Mouse (Mus musculus): ENCODE results near the gene Ccnb1. TPM values are rescaled to one million over a fixed set of nuclear protein-coding genes. Genes with fewer than 3 reads are reported as not detected.

The Ccnb1 gene
- polyA plus RNA-seq, 1 experiment from 2014 or later = 8.8 TPM

DNA sequence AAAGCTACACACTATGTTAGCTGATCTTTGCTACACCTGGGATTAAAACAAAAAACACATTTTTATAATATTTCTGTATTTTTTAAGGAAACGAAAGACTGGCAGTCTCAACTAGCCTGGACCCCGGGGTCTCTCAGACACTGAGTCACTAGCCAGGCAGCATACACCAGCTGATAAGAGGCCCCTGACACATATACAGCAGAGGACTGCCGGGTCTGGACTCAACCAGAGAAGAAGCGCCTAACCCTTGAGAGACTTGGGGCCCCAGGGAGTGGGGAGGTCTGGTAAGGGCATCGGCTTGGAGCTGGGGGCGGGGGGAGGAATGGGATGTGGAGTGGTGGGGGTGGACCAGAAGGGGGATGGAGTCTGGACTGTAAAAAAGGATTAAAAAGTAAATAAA is 33.4 kb downstream of the Ccnb1 start:
- no peaks in the 10 kb centered on the region for H3K9me3 ChIP-seq (ENCODE audit: low read length)

GRCm38 (mm10) chr13:100752529-100752928 is 33.8 kb downstream of the Ccnb1 start:
- DNase-seq (ENCODE audit: low spot score) (no peak), ATAC-seq (no peak)
- H3K4me2 ChIP-seq (replicated peaks; ENCODE audit: low read depth, low read length) = no peak overlapping the region
- H3K36me3 ChIP-seq (ENCODE audit: insufficient read depth, low read length) = no peaks in the 10 kb centered on the region
- no peak overlapping the region for H3K27ac ChIP-seq (ENCODE audit: low read length)
- H3K4me1 ChIP-seq (ENCODE audit: insufficient read depth, low read depth, low read length) = no peaks in the 10 kb centered on the region
- no peak overlapping the region for H3K4me3 ChIP-seq (ENCODE audit: low read depth, low read length)
- H3K27me3 ChIP-seq (replicated peaks; ENCODE audit: insufficient read depth, low read length) = no peaks in the 10 kb centered on the region
- H3K9ac ChIP-seq (replicated peaks; ENCODE audit: low read depth) = no peak overlapping the region
- 72% methylated on average over 8 of the region's 8 CpGs for WGBS
- TF ChIP-seq CTCF (IDR thresholded peaks at IDR 0.05) (no peak), EP300 (IDR thresholded peaks at IDR 0.05) (no peak)
- no peaks in the 10 kb centered on the region for H3K9me3 ChIP-seq (ENCODE audit: low read length)

More for the DNA sequence above, 33.4 kb downstream of the Ccnb1 start:
- TF ChIP-seq CTCF (IDR thresholded peaks at IDR 0.05) (no peak), EP300 (IDR thresholded peaks at IDR 0.05) (no peak)
- Histone ChIP-seq H3K27ac (ENCODE audit: low read length) (no peak overlapping the region), H3K4me1 (ENCODE audit: insufficient read depth, low read depth, low read length) (no peaks in the 10 kb centered on the region), H3K36me3 (ENCODE audit: insufficient read depth, low read length) (no peaks in the 10 kb centered on the region), H3K27me3 (replicated peaks; ENCODE audit: insufficient read depth, low read length) (no peaks in the 10 kb centered on the region), H3K4me2 (replicated peaks; ENCODE audit: low read depth, low read length) (no peak overlapping the region), H3K9ac (replicated peaks; ENCODE audit: low read depth) (no peak overlapping the region), H3K4me3 (ENCODE audit: low read depth, low read length) (no peak overlapping the region)
- ATAC-seq (no peak), DNase-seq (ENCODE audit: low spot score) (no peak)
- 80% methylated on average over 6 of the region's 6 CpGs for WGBS

DNA sequence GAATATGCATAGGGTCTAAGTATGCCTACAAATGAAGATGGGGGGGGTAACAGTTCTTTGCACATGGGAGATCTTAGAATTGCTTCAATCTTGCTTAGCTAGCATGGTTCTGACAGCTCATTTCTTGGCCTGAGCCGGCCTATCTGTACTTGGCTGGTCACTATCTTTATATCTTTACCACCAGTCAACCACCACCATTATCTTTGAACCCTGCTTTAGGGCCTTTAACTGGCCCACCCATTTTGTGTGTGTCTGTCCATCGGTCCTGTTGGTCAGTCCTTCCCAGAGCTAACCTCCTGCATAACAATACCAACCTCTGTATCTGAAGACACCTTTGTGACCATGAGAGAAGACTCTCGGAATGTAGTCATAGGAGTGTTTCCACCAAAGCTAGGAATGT is 35.0 kb downstream of the Ccnb1 start:
- no peaks in the 10 kb centered on the region for H3K36me3 ChIP-seq (ENCODE audit: insufficient read depth, low read length)
- DNase-seq (ENCODE audit: low spot score) (no peak), ATAC-seq (no peak)
- no peaks in the 10 kb centered on the region for H3K9me3 ChIP-seq (ENCODE audit: low read length)
- no peaks in the 10 kb centered on the region for H3K4me1 ChIP-seq (ENCODE audit: insufficient read depth, low read depth, low read length)
- no peaks in the 10 kb centered on the region for H3K27me3 ChIP-seq (replicated peaks; ENCODE audit: insufficient read depth, low read length)
- WGBS = 76% methylated on average over 3 of the region's 3 CpGs
- no peak overlapping the region for H3K4me3 ChIP-seq (ENCODE audit: low read depth, low read length)
- no peak overlapping the region for H3K9ac ChIP-seq (replicated peaks; ENCODE audit: low read depth)
- no peak for TF ChIP-seq EP300 (IDR thresholded peaks at IDR 0.05)
- TF ChIP-seq CTCF (IDR thresholded peaks at IDR 0.05) = no peak
- no peak overlapping the region for H3K4me2 ChIP-seq (replicated peaks; ENCODE audit: low read depth, low read length)
- no peak overlapping the region for H3K27ac ChIP-seq (ENCODE audit: low read length)

DNA sequence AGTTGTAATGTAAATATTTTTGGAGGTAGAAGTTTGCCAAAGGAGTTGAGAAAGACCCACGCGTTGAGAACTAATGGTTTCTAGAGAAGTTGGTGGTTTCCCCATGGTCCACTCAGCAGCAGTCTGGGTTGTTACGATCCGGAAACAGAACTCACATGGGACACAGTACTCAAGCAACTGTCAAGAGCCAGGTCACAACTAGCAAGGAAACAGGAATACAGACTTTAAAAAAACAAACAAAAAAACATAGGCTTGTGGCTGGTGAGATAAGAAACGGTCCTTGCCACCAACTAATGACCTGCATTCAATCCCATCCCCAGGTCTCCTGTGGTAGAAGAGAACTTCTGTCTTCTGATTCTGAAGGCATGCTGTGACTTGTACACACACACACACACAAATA is 35.6 kb downstream of the Ccnb1 start:
- DNase-seq (ENCODE audit: low spot score) = no peak
- Histone ChIP-seq H3K27me3 (replicated peaks; ENCODE audit: insufficient read depth, low read length) (no peaks in the 10 kb centered on the region), H3K27ac (ENCODE audit: low read length) (no peak overlapping the region), H3K36me3 (ENCODE audit: insufficient read depth, low read length) (no peaks in the 10 kb centered on the region), H3K4me2 (replicated peaks; ENCODE audit: low read depth, low read length) (no peak overlapping the region), H3K4me3 (ENCODE audit: low read depth, low read length) (no peak overlapping the region), H3K9ac (replicated peaks; ENCODE audit: low read depth) (no peak overlapping the region), H3K4me1 (ENCODE audit: insufficient read depth, low read depth, low read length) (no peaks in the 10 kb centered on the region), H3K9me3 (ENCODE audit: low read length) (no peaks in the 10 kb centered on the region)
- no peak for ATAC-seq
- 54% methylated on average over 5 of the region's 5 CpGs for WGBS
- no peak for TF ChIP-seq CTCF (IDR thresholded peaks at IDR 0.05)
- no peak for TF ChIP-seq EP300 (IDR thresholded peaks at IDR 0.05)

DNA sequence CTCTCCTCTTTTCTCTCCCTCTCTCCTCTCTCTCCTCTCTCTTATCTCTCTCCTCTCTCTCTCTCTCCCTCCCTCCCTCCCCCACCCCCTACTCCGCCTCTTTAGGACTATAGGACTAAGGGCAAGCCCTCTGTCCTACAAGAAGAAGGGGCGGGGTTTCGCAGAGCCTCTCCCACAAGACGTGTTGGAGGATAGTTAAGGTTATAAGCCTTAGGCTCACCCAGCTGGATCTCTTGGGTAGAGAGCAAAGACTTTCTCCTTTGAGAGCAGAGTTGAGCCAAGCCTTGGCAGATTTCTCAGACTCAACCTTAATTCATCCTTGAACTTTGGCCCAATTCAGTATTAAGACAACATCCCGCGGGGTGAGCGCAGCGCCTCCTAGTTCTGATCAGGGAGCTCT is 37.7 kb downstream of the Ccnb1 start:
- Histone ChIP-seq H3K27me3 (replicated peaks; ENCODE audit: insufficient read depth, low read length) (no peaks in the 10 kb centered on the region), H3K4me1 (ENCODE audit: insufficient read depth, low read depth, low read length) (no peaks in the 10 kb centered on the region), H3K9ac (replicated peaks; ENCODE audit: low read depth) (no peak overlapping the region), H3K27ac (ENCODE audit: low read length) (no peak overlapping the region), H3K4me3 (ENCODE audit: low read depth, low read length) (no peak overlapping the region), H3K9me3 (ENCODE audit: low read length) (no peaks in the 10 kb centered on the region), H3K4me2 (replicated peaks; ENCODE audit: low read depth, low read length) (no peak overlapping the region), H3K36me3 (ENCODE audit: insufficient read depth, low read length) (no peaks in the 10 kb centered on the region)
- ATAC-seq = no peak
- TF ChIP-seq EP300 (IDR thresholded peaks at IDR 0.05) = no peak
- TF ChIP-seq CTCF (IDR thresholded peaks at IDR 0.05) = no peak
- 57% methylated on average over 8 of the region's 8 CpGs for WGBS
- DNase-seq (ENCODE audit: low spot score) = no peak

GRCm38 (mm10) chr13:100746090-100746489 is 40.3 kb downstream of the Ccnb1 start:
- no peak overlapping the region for H3K9ac ChIP-seq (replicated peaks; ENCODE audit: low read depth)
- no peak for ATAC-seq
- H3K4me1 ChIP-seq (ENCODE audit: insufficient read depth, low read depth, low read length) = no peaks in the 10 kb centered on the region
- no peaks in the 10 kb centered on the region for H3K9me3 ChIP-seq (ENCODE audit: low read length)
- DNase-seq (ENCODE audit: low spot score) = no peak
- H3K4me3 ChIP-seq (ENCODE audit: low read depth, low read length) = no peak overlapping the region
- H3K27me3 ChIP-seq (replicated peaks; ENCODE audit: insufficient read depth, low read length) = no peaks in the 10 kb centered on the region
- no peak overlapping the region for H3K27ac ChIP-seq (ENCODE audit: low read length)
- H3K36me3 ChIP-seq (ENCODE audit: insufficient read depth, low read length) = no peaks in the 10 kb centered on the region
- 77% methylated on average over 3 of the region's 3 CpGs for WGBS
- no peak overlapping the region for H3K4me2 ChIP-seq (replicated peaks; ENCODE audit: low read depth, low read length)
- TF ChIP-seq EP300 (IDR thresholded peaks at IDR 0.05) = no peak
- no peak for TF ChIP-seq CTCF (IDR thresholded peaks at IDR 0.05)

Measured in lung, postnatal 0 days (tissue).